Mouse (Mus musculus): ENCODE measurements around the gene Gm45021. TPM values are rescaled to one million over a fixed set of nuclear protein-coding genes. Genes with fewer than 3 reads are reported as not detected.
A peak's percentile ranks its signal among the peaks of the same experiment; 100 is the strongest.

Gm45021 gene
- polyA plus RNA-seq, 1 experiment from 2014 or later, result not detected

DNA sequence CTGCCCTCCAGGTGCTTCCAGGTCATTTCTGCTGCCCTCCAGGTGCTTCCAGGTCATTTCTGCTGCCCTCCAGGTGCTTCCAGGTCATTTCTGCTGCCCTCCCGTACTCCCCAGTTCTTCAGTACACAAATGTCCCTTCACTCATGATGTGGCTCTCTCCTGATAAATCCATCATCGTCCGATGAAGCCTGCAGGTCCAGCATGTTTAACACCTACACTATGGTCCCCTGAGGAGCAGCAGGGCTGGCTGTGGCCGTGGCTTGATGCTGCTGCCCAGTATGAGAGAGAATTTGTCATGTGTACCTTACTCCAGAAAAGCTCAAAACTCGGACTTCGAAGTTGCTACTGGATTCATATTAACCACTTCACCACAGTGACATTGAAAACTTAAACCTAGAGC is 52.0 kb downstream of the Gm45021 start:
- Histone ChIP-seq H3K27ac (no peak overlapping the region), H3K9me3 (replicated peaks) (no peaks in the 10 kb centered on the region), H3K9ac (no peak overlapping the region), H3K4me3 (no peak overlapping the region), H3K36me3 (no peaks in the 10 kb centered on the region), H3K4me2 (no peak overlapping the region), H3K4me1 (0 out of 2 replicates have a peak, but pooled peaks cover 3% of the 10 kb centered on the region), H3K27me3 (replicated peaks) (no peaks in the 10 kb centered on the region)
- no peak for ATAC-seq
- WGBS (ENCODE audit: insufficient replicate concordance), result 60% methylated on average over 6 of the region's 6 CpGs

GRCm38 (mm10) chr6:48642764-48643292 is 53.4 kb downstream of the Gm45021 start:
- Histone ChIP-seq H3K9ac (no peak overlapping the region), H3K9me3 (replicated peaks) (no peaks in the 10 kb centered on the region), H3K27me3 (replicated peaks) (no peaks in the 10 kb centered on the region), H3K4me2 (no peak overlapping the region), H3K4me3 (no peak overlapping the region), H3K36me3 (no peaks in the 10 kb centered on the region), H3K27ac (no peak overlapping the region), H3K4me1 (0 out of 2 replicates have a peak, but pooled peaks cover 3% of the 10 kb centered on the region)
- 14% methylated on average over 4 of the region's 4 CpGs for WGBS (ENCODE audit: insufficient replicate concordance)
- no peak for ATAC-seq

DNA sequence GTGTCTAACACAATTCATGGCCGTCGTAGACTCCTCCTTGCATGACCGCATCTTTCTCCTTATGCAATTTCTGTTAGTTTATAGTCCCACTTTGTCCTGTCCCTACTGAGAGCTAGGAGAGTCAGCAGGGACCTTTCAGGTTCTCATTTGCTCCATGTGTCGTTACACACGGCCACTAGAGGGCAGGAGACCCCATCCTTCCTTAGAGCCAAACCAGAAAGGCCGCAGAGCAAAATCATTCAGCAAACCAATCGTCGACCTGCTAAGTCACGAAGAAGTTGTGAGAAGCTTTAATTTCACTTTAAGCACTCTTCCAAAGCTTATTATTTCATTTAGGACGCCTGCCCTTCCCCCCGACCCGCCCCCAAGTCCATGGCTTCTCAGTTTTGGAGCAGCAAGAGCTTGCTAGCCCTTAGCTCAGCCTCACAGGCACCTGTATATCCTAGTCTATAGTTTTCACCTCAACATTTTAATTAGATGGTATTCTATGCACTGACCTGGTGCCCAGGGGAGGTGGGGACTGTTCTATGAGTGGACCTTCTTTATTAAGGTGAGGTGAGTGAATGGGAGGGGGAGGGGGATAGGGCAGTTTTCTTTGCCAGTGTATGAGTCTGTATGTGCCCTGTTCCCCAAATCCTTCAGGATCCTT is 56.4 kb downstream of the Gm45021 start:
- Histone ChIP-seq H3K9me3 (replicated peaks) (no peaks in the 10 kb centered on the region), H3K27ac (no peak overlapping the region), H3K4me2 (no peak overlapping the region), H3K36me3 (no peaks in the 10 kb centered on the region), H3K27me3 (replicated peaks) (no peaks in the 10 kb centered on the region), H3K9ac (no peak overlapping the region), H3K4me1 (0 out of 2 replicates have a peak, but pooled peaks cover 3% of the 10 kb centered on the region), H3K4me3 (no peak overlapping the region)
- 6% methylated on average over 12 of the region's 12 CpGs for WGBS (ENCODE audit: insufficient replicate concordance)
- ATAC-seq, result no peak

- 48% methylated on average over 4 of the region's 4 CpGs for WGBS (ENCODE audit: insufficient replicate concordance)
- H3K4me1 ChIP-seq, result 0 out of 2 replicates have a peak, but pooled peaks cover 3% of the 10 kb centered on the region
- no peaks in the 10 kb centered on the region for H3K9me3 ChIP-seq (replicated peaks)
- H3K9ac ChIP-seq, result no peak overlapping the region
- no peak overlapping the region for H3K4me3 ChIP-seq
- no peaks in the 10 kb centered on the region for H3K27me3 ChIP-seq (replicated peaks)
- H3K4me2 ChIP-seq, result no peak overlapping the region
- no peaks in the 10 kb centered on the region for H3K36me3 ChIP-seq
- no peak overlapping the region for H3K27ac ChIP-seq
- ATAC-seq, result no peak
These were observed 56.9 kb downstream of the Gm45021 start for GRCm38 (mm10) chr6:48646309-48646690.

- ATAC-seq, result no peak
- Histone ChIP-seq H3K27ac (no peak within 1 kb of the TSS), H3K9ac (no peak within 1 kb of the TSS), H3K4me2 (peak within 1 kb of the TSS; percentile 13; the same call in 1 of the 2 replicates), H3K27me3 (replicated peaks) (no peaks in the 10 kb centered on the region), H3K36me3 (no peaks in the 10 kb centered on the region), H3K4me3 (no peak within 1 kb of the TSS), H3K9me3 (replicated peaks) (no peaks in the 10 kb centered on the region), H3K4me1 (0 out of 2 replicates have a peak, but pooled peaks cover 3% of the 10 kb centered on the region)
- WGBS (ENCODE audit: insufficient replicate concordance), result 21% methylated on average over 3 of the region's 3 CpGs
These were observed 57.6 kb downstream of the Gm45021 start, which contains the start of gene Gimap8 for GRCm38 (mm10) chr6:48646995-48647394. Gene Gimap8, plus strand, starts transcription at chr6:48647234.

GRCm38 (mm10) chr6:48647611-48648010 is 58.2 kb downstream of the Gm45021 start:
- WGBS (ENCODE audit: insufficient replicate concordance), result 56% methylated on average over 2 of the region's 2 CpGs
- H3K9me3 ChIP-seq (replicated peaks), result no peaks in the 10 kb centered on the region

DNA sequence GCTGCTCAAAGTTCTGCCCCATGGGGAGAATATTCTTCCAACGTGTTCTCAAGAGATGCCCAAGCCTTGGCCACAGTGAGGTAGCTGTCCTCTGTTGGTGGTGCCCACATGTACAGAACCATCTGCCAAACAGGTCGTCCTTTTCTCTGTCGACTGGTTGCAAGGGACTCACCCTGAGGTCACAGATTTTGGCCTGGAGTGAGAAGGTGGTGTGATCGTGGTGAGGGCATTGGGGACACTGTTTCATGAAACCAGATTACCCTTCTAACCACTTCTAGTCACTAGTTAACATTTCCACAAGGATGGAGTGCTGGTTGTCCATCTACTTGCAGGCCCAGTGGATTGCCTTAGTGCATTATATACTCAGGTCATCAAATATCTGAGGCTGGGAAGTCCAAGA is 59.4 kb downstream of the Gm45021 start:
- Histone ChIP-seq H3K36me3 (no peaks in the 10 kb centered on the region), H3K27me3 (replicated peaks) (no peaks in the 10 kb centered on the region), H3K9ac (no peak overlapping the region), H3K4me1 (0 out of 2 replicates have a peak, but pooled peaks cover 3% of the 10 kb centered on the region), H3K9me3 (replicated peaks) (no peaks in the 10 kb centered on the region), H3K4me2 (no peak overlapping the region), H3K4me3 (no peak overlapping the region), H3K27ac (no peak overlapping the region)
- 64% methylated on average over 4 of the region's 4 CpGs for WGBS (ENCODE audit: insufficient replicate concordance)
- no peak for ATAC-seq

More at GRCm38 (mm10) chr6:48647611-48648010, 58.2 kb downstream of the Gm45021 start:
- H3K36me3 ChIP-seq, result no peaks in the 10 kb centered on the region
- no peak overlapping the region for H3K4me3 ChIP-seq
- no peak overlapping the region for H3K27ac ChIP-seq
- no peak overlapping the region for H3K9ac ChIP-seq
- H3K27me3 ChIP-seq (replicated peaks), result no peaks in the 10 kb centered on the region
- peak overlapping the region; percentile 13; the same call in 1 of the 2 replicates for H3K4me2 ChIP-seq
- 0 out of 2 replicates have a peak, but pooled peaks cover 3% of the 10 kb centered on the region for H3K4me1 ChIP-seq
- ATAC-seq, result no peak

DNA sequence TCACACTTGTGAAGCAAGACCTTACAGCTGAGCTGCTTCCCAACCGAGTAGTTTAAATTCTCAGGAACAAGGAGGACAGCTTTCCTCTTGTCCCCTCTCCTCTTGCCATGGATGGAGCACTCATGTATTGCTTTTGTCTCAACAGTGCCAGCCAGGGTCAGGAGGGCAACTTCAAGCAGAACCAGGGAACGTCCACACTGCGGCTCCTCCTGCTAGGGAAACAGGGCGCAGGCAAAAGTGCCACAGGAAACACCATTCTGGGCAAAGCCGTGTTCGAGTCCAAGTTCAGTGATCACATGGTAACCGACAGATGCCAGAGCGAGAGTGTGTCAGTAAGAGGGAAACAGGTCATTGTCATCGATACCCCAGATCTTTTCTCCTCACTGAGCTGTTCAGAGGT is 60.6 kb downstream of the Gm45021 start:
- Histone ChIP-seq H3K27ac (no peak overlapping the region), H3K4me2 (no peak overlapping the region), H3K36me3 (no peaks in the 10 kb centered on the region), H3K9me3 (replicated peaks) (no peaks in the 10 kb centered on the region), H3K4me3 (no peak overlapping the region), H3K9ac (no peak overlapping the region), H3K4me1 (0 out of 2 replicates have a peak, but pooled peaks cover 3% of the 10 kb centered on the region), H3K27me3 (replicated peaks) (no peaks in the 10 kb centered on the region)
- no peak for ATAC-seq
- WGBS (ENCODE audit: insufficient replicate concordance), result 71% methylated on average over 9 of the region's 9 CpGs

DNA sequence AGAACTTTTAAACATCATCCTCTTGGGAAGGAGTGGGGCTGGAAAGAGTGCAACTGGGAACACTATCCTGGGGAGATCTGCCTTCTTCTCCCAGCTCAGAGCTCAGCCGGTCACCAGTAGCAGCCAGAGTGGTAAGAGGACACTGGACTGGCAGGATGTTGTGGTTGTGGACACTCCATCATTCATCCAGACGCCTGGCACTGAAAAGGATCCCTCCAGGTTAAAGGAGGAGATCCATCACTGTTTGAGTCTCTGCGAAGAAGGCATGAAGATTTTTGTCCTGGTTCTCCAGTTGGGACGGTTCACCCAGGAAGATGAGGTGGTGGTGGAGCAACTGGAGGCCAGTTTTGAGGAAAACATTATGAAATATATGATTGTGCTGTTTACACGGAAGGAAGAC is 69.3 kb downstream of the Gm45021 start:
- no peak for ATAC-seq
- Histone ChIP-seq H3K4me3 (no peak overlapping the region), H3K9me3 (replicated peaks) (no peaks in the 10 kb centered on the region), H3K4me1 (no peaks in the 10 kb centered on the region), H3K4me2 (no peak overlapping the region), H3K9ac (no peak overlapping the region), H3K27me3 (replicated peaks) (no peaks in the 10 kb centered on the region), H3K36me3 (no peaks in the 10 kb centered on the region), H3K27ac (no peak overlapping the region)
- WGBS (ENCODE audit: insufficient replicate concordance), result 53% methylated on average over 5 of the region's 5 CpGs

Other genes with a start within 250 kb of the Gm45021 start
- gene Krba1, start 194.0 kb upstream of the Gm45021 start, polyA plus RNA-seq (2016; fragmentation: Nextera tagmentation; extraction: Ambion mirVana), result 3.9 and 4.1 TPM in 2 replicates
- gene Zfp467, start 143.8 kb upstream of the Gm45021 start, polyA plus RNA-seq (2016; fragmentation: Nextera tagmentation; extraction: Ambion mirVana), result 2.9 and 3.9 TPM in 2 replicates
- 0.04 TPM in 1 of 2 replicates, not detected in the other for gene Sspo, start 141.4 kb upstream of the Gm45021 start, polyA plus RNA-seq (2016; fragmentation: Nextera tagmentation; extraction: Ambion mirVana)
- 1.8 and 2.3 TPM in 2 replicates for gene Atp6v0e2, start 52.0 kb upstream of the Gm45021 start, polyA plus RNA-seq (2016; fragmentation: Nextera tagmentation; extraction: Ambion mirVana)
- 1.6 and 3.1 TPM in 2 replicates for gene Lrrc61, start 34.8 kb upstream of the Gm45021 start, polyA plus RNA-seq (2016; fragmentation: Nextera tagmentation; extraction: Ambion mirVana)
- gene Rarres2, start 16.8 kb upstream of the Gm45021 start, polyA plus RNA-seq (2016; fragmentation: Nextera tagmentation; extraction: Ambion mirVana), result 6.1 and 6.8 TPM in 2 replicates
- 11.8 and 13.2 TPM in 2 replicates for gene Repin1, start 4.3 kb downstream of the Gm45021 start, polyA plus RNA-seq (2016; fragmentation: Nextera tagmentation; extraction: Ambion mirVana)
- gene Gm44965, start 4.3 kb downstream of the Gm45021 start, polyA plus RNA-seq (2016; fragmentation: Nextera tagmentation; extraction: Ambion mirVana), result not detected in 2 replicates
- gene Zfp775, start 12.5 kb downstream of the Gm45021 start, polyA plus RNA-seq (2016; fragmentation: Nextera tagmentation; extraction: Ambion mirVana), result 2.0 and 2.2 TPM in 2 replicates
- 0.30 and 0.50 TPM in 2 replicates for gene AI854703, start 37.2 kb downstream of the Gm45021 start, polyA plus RNA-seq (2016; fragmentation: Nextera tagmentation; extraction: Ambion mirVana)
- 0.93 and 1.0 TPM in 2 replicates for gene Gimap8, start 57.6 kb downstream of the Gm45021 start, polyA plus RNA-seq (2016; fragmentation: Nextera tagmentation; extraction: Ambion mirVana)
- 11.4 and 12.9 TPM in 2 replicates for gene Gimap9, start 86.5 kb downstream of the Gm45021 start, polyA plus RNA-seq (2016; fragmentation: Nextera tagmentation; extraction: Ambion mirVana)
- gene Gimap4, start 94.9 kb downstream of the Gm45021 start, polyA plus RNA-seq (2016; fragmentation: Nextera tagmentation; extraction: Ambion mirVana), result 15.7 and 15.9 TPM in 2 replicates
- gene Gimap6, start 118.6 kb downstream of the Gm45021 start, polyA plus RNA-seq (2016; fragmentation: Nextera tagmentation; extraction: Ambion mirVana), result 11.7 and 12.7 TPM in 2 replicates
- gene Gm28053, start 129.0 kb downstream of the Gm45021 start, polyA plus RNA-seq (2016; fragmentation: Nextera tagmentation; extraction: Ambion mirVana), result 0.75 and 1.2 TPM in 2 replicates
- gene Gimap7, start 129.0 kb downstream of the Gm45021 start, polyA plus RNA-seq (2016; fragmentation: Nextera tagmentation; extraction: Ambion mirVana), result 0.10 and 0.18 TPM in 2 replicates
- gene Gimap1, start 149.4 kb downstream of the Gm45021 start, polyA plus RNA-seq (2016; fragmentation: Nextera tagmentation; extraction: Ambion mirVana), result 10.9 and 11.9 TPM in 2 replicates
- 3.0 and 3.7 TPM in 2 replicates for gene Gimap5, start 156.6 kb downstream of the Gm45021 start, polyA plus RNA-seq (2016; fragmentation: Nextera tagmentation; extraction: Ambion mirVana)
- not detected in 2 replicates for gene Gimap3, start 181.2 kb downstream of the Gm45021 start, polyA plus RNA-seq (2016; fragmentation: Nextera tagmentation; extraction: Ambion mirVana)

Measured in liver, embryonic 12.5 days (tissue).